28 mouse cellular contexts compared by ENCODE assay signal in genomic region chr5:131904478-131904877, GRCm38 (mm10).
A peak's percentile ranks its signal among the peaks of the same experiment; 100 is the strongest.
DNase-seq lines count a peak whose midpoint lies in the region; ATAC-seq and TF ChIP-seq lines count a peak whose summit lies in the region.
"Had no signal": no experiment of that assay in that cellular context is flagged by ENCODE, and none has a peak within 500 bp of the region (broad histone marks: within the 10 kb centered on the region; RNA-seq: fewer than 3 reads in every experiment).

No protein-coding gene starts in this region.

- no peak for DNase-seq in kidney, adult 11 months
- peak; percentile 79 for DNase-seq in kidney, postnatal 0 days (ENCODE audit: low spot score)
- no peak for DNase-seq in kidney, postnatal 14 days
- DNase-seq in embryo, embryonic 11 days = peak; percentile 4
- peak; percentile 5 for DNase-seq in yolk sac, embryonic 10.5 days (ENCODE audit: low spot score)
- DNase-seq in adipocyte (ENCODE audit: low spot score) = no peak
- DNase-seq: adrenal gland, adult 8-10 months; adrenal gland, postnatal 25 days; B cell, adult 2 months; cerebellum, adult 18-20 months; cerebellum, adult 9-10 months; cerebellum, postnatal 14 days; forebrain, postnatal 0 days; gastrocnemius, postnatal 25 days; heart, adult 18-20 months; heart, postnatal 10 days; heart, postnatal 36 days had no signal

- ATAC-seq in kidney, embryonic 14.5 days (ENCODE audit: low FRiP score, low TSS enrichment) = peak; percentile 78
- ATAC-seq in kidney, postnatal 0 days (replicated peaks; ENCODE audit: low FRiP score, low read depth) = no peak
- ATAC-seq: forebrain, embryonic 14.5 days; forebrain, postnatal 0 days; hindbrain, embryonic 16.5 days had no signal

- H3K9me3 ChIP-seq in kidney, embryonic 14.5 days (ENCODE audit: control insufficient read depth, low read length) = no peaks in the 10 kb centered on the region
- no peaks in the 10 kb centered on the region for H3K9me3 ChIP-seq in kidney, postnatal 0 days (replicated peaks; ENCODE audit: low read length)
- H3K9me3 ChIP-seq: embryonic facial prominence, embryonic 12.5 days; embryonic facial prominence, embryonic 15.5 days; heart, embryonic 12.5 days; heart, embryonic 15.5 days; hindbrain, embryonic 13.5 days had no signal

- H3K36me3 ChIP-seq in kidney, embryonic 14.5 days (ENCODE audit: control insufficient read depth, insufficient read depth, low read length) = no peaks in the 10 kb centered on the region
- no peaks in the 10 kb centered on the region for H3K36me3 ChIP-seq in kidney, postnatal 0 days (ENCODE audit: insufficient read depth, low read length)
- H3K36me3 ChIP-seq: embryonic facial prominence, embryonic 15.5 days; G1E; heart, embryonic 12.5 days; heart, embryonic 15.5 days had no signal

- TF ChIP-seq CTCF in kidney, postnatal 0 days (IDR thresholded peaks at IDR 0.05; ENCODE audit: low read depth) = no peak

- H3K27ac ChIP-seq in kidney, embryonic 14.5 days (ENCODE audit: low read depth, low read length) = no peak overlapping the region
- no peak overlapping the region for H3K27ac ChIP-seq in kidney, postnatal 0 days
- H3K27ac ChIP-seq: embryonic facial prominence, embryonic 12.5 days; embryonic facial prominence, embryonic 15.5 days; heart, embryonic 15.5 days; hindbrain, embryonic 10.5 days; hindbrain, embryonic 13.5 days had no signal

- no peak overlapping the region for H3K4me2 ChIP-seq in kidney, embryonic 14.5 days (replicated peaks; ENCODE audit: low read depth, low read length)
- no peak overlapping the region for H3K4me2 ChIP-seq in kidney, postnatal 0 days (ENCODE audit: low read length)
- H3K4me2 ChIP-seq: embryonic facial prominence, embryonic 12.5 days; embryonic facial prominence, embryonic 15.5 days; heart, embryonic 12.5 days; heart, embryonic 15.5 days; hindbrain, embryonic 13.5 days had no signal

- peaks cover 4% of the 10 kb centered on the region; the same call in 1 of the 2 replicates for H3K4me1 ChIP-seq in kidney, embryonic 14.5 days (ENCODE audit: control insufficient read depth, insufficient read depth, low read length)
- H3K4me1 ChIP-seq in kidney, postnatal 0 days (replicated peaks; ENCODE audit: insufficient read depth, low read length) = 0 out of 2 replicates have a peak, but pooled peaks cover 4% of the 10 kb centered on the region
- H3K4me1 ChIP-seq: embryonic facial prominence, embryonic 12.5 days; heart, embryonic 15.5 days; hindbrain, embryonic 10.5 days had no signal

- 13% methylated on average over 10 of the region's 10 CpGs for WGBS in kidney, embryonic 14.5 days
- whole genome bisulfite sequencing in kidney, postnatal 0 days = 27% methylated on average over 10 of the region's 10 CpGs

- H3K27me3 ChIP-seq in kidney, embryonic 14.5 days (ENCODE audit: control insufficient read depth, insufficient read depth, low read length) = no peaks in the 10 kb centered on the region
- no peaks in the 10 kb centered on the region for H3K27me3 ChIP-seq in kidney, postnatal 0 days (ENCODE audit: insufficient read depth, low read length)
- H3K27me3 ChIP-seq: CH12.LX; embryonic facial prominence, embryonic 12.5 days; embryonic facial prominence, embryonic 15.5 days; heart, embryonic 12.5 days; heart, embryonic 15.5 days; hindbrain, embryonic 13.5 days had no signal

- H3K9ac ChIP-seq in kidney, embryonic 14.5 days (ENCODE audit: low read depth, low read length) = no peak overlapping the region
- no peak overlapping the region for H3K9ac ChIP-seq in kidney, postnatal 0 days (ENCODE audit: low read depth, low read length)
- H3K9ac ChIP-seq: embryonic facial prominence, embryonic 12.5 days; embryonic facial prominence, embryonic 15.5 days; forebrain, postnatal 0 days; heart, embryonic 12.5 days; heart, embryonic 15.5 days; hindbrain, embryonic 13.5 days had no signal

- H3K4me3 ChIP-seq in kidney, embryonic 14.5 days (ENCODE audit: low read length) = no peak overlapping the region
- no peak overlapping the region for H3K4me3 ChIP-seq in kidney, postnatal 0 days (replicated peaks; ENCODE audit: low read depth, low read length)
- H3K4me3 ChIP-seq: embryonic facial prominence, embryonic 12.5 days; embryonic facial prominence, embryonic 15.5 days; heart, embryonic 12.5 days; heart, embryonic 15.5 days; hindbrain, embryonic 10.5 days; hindbrain, embryonic 13.5 days had no signal

Comparison
In these comparisons a context has a peak if more than half of its experiments do, and no peak if none do; other contexts are left out.
1. DNase-seq: peak in kidney, postnatal 0 days (single experiment), embryo, embryonic 11 days (single experiment) and yolk sac, embryonic 10.5 days (single experiment); none in kidney, adult 11 months (single experiment), kidney, postnatal 14 days (single experiment) and adipocyte (single experiment).